Mouse (Mus musculus) kidney, postnatal 10 days (tissue): Measurements from ENCODE around the gene Peg3.
A peak's percentile ranks its signal among the peaks of the same experiment; 100 is the strongest.
"Not testable (repeated sequence)": the region's sequence is repeated elsewhere in the genome, so short reads cannot be mapped to it uniquely, and the experiment has no call there.

Experiments used
- DNase-seq: peaks from one replicate; pipeline ENCODE4 v3.0.0; 2021; ENCODE audit warnings: mixed read lengths

The Peg3 gene

DNA sequence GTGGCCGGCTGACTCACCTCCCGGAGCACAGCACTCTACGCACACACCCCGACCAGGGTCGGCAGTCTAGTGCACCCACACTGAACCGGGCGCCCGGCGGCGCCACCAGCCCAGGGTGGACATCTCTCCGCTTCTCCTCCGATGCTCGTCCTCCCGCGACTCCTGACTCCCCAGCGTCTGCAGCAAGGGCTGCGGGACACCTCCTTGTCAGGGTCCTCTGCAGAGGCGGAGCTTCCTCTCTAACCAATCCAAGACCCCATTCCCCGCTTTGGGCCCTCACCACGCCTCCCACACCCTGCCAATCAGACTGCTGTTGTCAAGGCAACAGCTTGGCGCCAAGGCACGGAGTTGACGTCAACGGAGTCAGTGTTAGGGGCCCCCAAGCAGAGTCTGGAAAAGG, at the start of gene Peg3, which contains the start of gene Usp29:
Peg3 (minus strand) TSS at position 191 of the 400 bp plus-strand sequence.
Usp29 (plus strand) TSS at position 338 of the 400 bp plus-strand sequence.
- DNase-seq = peak; percentile 89

GRCm38 (mm10) chr7:6779172-6779571, 48.9 kb upstream of the Peg3 start:
- no peak for DNase-seq

DNA sequence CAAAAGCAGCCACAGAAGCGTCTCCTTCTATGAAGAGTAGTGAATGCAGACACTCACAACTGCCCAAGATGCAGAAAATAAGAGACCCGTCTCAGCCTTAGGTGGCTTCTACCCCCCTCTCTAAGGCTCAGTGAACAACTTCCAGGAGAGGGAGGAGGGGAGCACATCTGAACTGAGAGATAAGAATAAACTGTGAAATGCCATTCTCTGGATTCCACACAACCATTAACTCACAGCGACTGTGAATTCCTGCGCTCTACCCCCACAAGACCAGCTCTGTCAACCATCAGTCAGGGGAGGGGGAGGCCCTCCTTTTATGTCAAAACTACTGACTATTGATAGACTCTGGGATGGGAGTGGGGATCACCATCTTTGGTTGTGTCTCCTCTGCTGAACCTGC, 47.5 kb upstream of the Peg3 start:
- no peak for DNase-seq

DNA sequence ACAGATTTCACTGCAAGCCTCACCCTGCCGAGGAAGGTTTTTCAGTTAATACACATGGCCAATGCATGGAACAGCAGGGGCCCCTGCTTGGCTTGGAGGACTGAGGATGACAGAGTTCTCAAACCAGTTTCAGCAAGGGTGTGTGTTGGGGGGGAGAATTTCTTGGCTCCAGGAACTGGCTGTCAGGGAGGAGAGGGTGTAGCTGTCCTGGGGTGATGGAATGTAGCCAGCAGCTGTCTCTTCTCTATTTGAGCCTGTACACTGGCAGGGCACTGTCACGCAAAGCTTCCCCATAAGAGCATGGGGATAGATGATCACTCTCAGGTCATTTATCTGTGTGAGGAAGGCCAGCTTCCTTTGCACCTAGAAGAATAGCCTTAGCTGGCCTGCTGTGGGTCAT, 46.9 kb upstream of the Peg3 start:
- peak; percentile 48 for DNase-seq

- no peak for DNase-seq
These were observed 46.3 kb upstream of the Peg3 start for GRCm38 (mm10) chr7:6776314-6777059.

- DNase-seq = not testable (repeated sequence)
These were observed 43.7 kb upstream of the Peg3 start for GRCm38 (mm10) chr7:6773865-6774413.

DNA sequence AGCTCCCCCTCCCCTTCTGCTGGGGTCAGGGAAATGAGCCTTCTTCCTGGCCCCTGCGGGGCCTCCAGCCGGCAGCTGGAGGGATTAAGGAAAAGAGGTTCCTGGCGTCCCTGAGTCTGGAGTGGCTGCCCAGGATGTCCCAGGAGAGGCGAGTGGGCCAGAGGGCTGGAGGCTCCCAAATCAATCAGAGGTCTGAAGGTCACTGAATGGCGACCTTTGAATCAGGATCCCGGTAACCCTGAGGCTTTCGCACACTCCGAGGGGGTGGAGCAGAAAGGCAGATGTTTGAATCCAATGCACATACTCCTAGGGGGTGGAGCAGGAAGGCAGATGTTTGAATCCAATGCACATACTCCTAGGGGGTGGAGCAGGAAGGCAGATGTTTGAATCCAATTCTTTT, 40.1 kb upstream of the Peg3 start:
- peak; percentile 63 for DNase-seq

- no peak for DNase-seq
These were observed 35.0 kb upstream of the Peg3 start for GRCm38 (mm10) chr7:6765240-6765639.

- DNase-seq = no peak
These were observed 29.9 kb upstream of the Peg3 start for GRCm38 (mm10) chr7:6760170-6760569.

DNA sequence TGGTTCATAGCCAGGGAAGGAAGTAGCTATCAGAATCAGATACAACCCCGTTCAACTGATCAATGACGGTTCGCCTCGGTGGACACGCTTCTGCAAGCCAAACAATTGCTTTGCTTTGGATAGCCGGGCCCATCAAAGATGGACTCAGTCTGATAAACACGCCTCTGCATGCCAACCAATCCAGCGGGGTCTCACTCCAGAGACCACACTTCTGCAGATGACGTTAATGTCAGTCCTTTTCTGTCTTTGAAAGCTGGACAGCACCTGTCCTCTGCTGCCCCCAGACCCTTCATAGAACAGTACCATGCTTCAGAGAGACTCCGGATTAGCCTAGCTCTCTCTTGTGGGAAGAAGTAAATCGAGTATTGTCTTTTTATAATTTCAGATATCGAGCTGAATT, 29.5 kb upstream of the Peg3 start:
- no peak for DNase-seq

GRCm38 (mm10) chr7:6756777-6757291, 26.6 kb upstream of the Peg3 start:
- no peak for DNase-seq

GRCm38 (mm10) chr7:6753440-6753839, 23.2 kb upstream of the Peg3 start:
- DNase-seq = no peak

- DNase-seq = peak; percentile 67
These were observed 19.0 kb upstream of the Peg3 start for GRCm38 (mm10) chr7:6749196-6749595.

- no peak for DNase-seq
These were observed 14.2 kb upstream of the Peg3 start for GRCm38 (mm10) chr7:6744281-6744904.

DNA sequence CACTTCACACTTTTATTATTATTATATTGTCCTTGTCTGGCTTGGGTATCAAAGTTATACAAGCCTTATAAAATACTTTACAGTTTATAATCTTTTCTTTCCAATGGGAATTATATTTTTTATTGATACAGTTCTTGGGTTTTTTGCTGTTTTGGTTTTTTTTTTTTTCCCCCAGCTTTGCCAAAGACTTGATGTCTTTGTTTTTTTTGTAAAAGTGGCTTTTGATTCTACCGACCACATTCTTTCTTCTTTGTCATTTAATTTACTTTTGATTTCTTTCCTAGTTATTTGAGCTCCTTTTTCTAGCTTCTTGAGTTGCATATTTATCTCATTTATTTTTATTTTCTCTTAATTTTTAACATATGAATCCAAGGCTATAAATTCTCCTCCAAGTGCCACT, 5.8 kb upstream of the Peg3 start:
- no peak for DNase-seq

- DNase-seq = no peak
These were observed 1.7 kb upstream of the Peg3 start for GRCm38 (mm10) chr7:6731930-6732329.

DNA sequence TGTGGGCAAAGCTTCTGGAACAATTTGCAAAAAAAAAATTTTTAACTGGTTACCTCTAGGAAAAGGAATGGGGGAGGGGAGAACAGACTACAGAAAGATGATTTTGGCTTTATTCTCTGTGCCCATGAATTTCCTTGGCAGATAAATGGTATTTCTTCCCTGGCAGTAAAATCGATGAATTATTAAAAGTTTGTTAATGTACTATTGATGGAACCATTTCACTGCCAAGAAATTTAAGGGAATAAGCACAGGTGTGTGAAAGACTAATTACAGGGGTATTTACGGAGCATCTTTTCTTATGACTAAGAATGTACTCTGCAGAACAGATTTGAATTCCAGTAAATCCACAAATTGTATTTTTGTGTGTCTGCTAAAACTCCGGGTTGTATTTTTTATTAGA, 1.1 kb upstream of the Peg3 start:
- no peak for DNase-seq

DNA sequence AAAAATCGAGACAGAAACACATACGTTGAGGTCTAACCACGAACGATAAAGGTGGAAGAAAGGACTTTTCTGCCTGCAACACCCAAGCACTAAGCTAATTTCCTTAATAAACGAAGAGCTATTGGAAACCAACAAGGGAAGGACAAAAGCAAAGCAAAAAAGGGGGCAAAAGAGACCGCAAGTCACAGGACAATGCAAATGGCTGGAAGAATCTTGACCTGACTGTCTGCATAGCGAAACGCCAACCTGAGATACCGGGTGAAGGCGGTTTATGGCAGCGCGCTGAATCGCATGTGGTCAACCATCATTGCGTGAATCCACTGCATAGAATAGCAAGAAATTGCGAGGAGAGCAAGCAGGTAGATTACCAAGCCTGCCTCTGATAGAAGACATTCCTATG, 570 bp upstream of the Peg3 start:
- no peak for DNase-seq

GRCm38 (mm10) chr7:6729061-6729817, 992 bp downstream of the Peg3 start:
- peak; percentile 98 for DNase-seq

GRCm38 (mm10) chr7:6728263-6728931, 1.8 kb downstream of the Peg3 start:
- peak; percentile 94 for DNase-seq

DNA sequence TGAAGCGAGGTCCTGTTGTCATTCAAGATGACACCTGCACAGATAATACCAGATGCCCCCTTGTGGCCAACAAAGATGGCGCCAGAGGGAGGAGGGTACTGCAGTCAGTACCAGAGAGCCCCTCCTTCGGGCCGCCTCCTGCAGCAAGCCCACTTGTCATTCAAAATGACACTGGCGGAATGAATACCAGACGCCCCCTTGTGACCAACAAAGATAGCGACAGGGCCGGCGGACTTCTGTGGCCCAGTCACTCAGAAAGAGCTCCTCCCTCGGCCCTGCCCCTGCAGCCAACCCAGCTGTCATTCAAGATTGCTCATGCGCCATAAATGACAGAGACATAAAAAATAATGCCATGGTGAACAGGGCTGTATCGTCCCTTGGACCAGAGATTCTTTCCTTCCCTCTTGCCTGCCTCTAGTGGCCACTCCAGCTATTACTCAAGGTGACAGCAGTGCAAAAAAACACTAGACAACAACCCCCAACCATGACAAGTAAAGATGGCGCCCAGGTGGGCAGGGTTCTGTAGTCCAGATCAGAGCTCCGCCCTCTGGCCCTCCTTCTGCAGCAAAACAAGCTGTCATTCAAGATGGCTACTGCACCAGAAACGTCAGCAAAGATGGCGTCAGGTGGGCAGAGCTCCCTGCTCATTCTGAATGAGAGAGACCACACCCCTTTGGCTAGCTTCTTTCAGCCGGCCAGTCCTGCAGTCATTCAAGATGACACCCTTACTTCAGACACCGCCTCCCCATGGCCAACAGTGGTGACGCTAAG, 2.7 kb downstream of the Peg3 start:
- peak; percentile 89 for DNase-seq

- no peak for DNase-seq
These were observed 20.8 kb downstream of the Peg3 start for GRCm38 (mm10) chr7:6709396-6709795.
